Mouse (Mus musculus) layer of hippocampus, adult 11-12 months (tissue): Measurements from ENCODE around the gene Cerk.
A peak's percentile ranks its signal among the peaks of the same experiment; 100 is the strongest.

Source experiments
- DNase-seq: peaks from one replicate; pipeline ENCODE4 v3.0.0; 2022; ENCODE audit warnings: low spot score

Cerk gene

GRCm38 (mm10) chr15:86160906-86161305 lies 25.0 kb downstream of the Cerk start:
- no peak for DNase-seq

- no peak for DNase-seq
Measured at GRCm38 (mm10) chr15:86159719-86160118, 26.2 kb downstream of the Cerk start.

DNA sequence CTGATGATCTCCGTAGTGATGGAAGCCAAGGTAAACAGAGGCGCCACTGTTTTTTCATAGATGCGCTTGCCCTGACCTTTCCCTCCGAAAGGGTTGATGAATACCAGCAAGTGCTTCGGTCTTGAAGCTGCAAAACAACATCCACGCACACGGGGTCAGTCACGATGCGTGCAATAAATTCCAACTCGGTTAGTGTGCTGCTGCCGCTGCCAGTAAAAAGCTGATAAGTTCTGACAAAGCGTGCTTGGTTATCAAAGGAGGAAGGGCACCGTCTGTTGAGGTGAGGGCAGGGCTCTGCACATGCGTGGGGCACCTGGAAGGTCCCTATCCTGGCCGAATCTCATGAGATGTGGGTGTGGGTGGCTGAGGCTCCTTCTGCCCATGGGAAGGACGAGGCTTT lies 26.8 kb downstream of the Cerk start:
- no peak for DNase-seq

DNA sequence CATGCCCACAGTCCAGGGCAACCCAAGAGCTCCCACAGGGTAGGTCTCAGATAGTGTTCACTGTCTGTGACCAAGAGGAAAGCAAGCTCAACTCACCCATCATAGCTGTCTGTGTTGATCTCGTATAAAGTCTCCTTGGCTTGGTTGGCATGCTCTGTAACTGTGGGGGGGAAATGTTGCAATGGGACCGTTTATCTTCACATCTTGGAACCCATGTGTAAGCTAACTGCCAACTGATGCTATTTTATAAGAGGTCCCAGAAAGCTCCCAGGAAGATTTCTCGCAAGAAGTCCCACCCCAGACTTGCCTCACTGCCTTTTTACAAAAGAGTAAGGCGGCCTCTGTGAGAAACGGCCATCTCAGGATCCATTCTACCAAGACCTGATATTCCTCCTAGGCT lies 29.4 kb downstream of the Cerk start:
- no peak for DNase-seq

- DNase-seq = no peak
Measured at GRCm38 (mm10) chr15:86153481-86153960, 32.4 kb downstream of the Cerk start.

DNA sequence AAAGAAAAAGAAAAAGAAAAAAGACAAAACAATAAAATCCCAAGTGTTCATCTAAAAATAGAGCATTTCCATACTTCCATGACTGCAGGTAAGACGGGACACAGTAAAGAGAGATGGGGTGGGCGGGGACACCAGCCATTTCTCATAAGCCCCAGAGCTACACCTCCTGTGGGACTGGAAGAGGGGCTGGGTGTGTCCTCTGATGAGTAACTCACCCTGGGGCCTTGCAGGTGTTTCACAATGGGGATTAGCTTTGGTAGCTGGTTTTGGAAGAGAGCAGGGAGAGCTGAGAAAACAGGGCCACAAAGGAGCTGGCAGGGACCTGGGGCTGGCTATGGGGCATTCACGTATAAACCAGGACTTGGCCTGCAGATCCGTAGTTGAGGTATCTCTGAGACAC lies 35.3 kb downstream of the Cerk start:
- no peak for DNase-seq

- DNase-seq = no peak
Measured at GRCm38 (mm10) chr15:86146922-86147321, 39.0 kb downstream of the Cerk start.

DNA sequence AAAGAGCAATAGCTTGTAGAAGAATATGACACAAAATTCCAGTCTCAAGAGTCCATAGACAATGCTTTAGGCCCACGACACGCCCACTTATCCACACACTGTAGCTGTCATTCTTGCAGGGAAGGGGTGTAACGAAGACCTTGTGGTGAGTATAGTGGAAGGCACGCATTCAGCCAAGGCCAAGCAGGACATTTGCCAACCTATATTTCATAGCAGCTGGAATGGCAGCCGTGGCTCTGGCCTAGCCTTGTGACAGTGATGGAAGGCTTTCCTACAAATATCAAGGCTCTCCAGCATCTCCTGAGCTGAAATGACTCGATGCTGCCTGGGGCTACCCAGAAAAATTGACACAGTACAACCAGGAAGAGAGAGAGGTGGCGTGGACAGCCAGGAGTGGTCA lies 40.9 kb downstream of the Cerk start:
- no peak for DNase-seq

- no peak for DNase-seq
Measured at GRCm38 (mm10) chr15:86144577-86144976, 41.4 kb downstream of the Cerk start.

DNA sequence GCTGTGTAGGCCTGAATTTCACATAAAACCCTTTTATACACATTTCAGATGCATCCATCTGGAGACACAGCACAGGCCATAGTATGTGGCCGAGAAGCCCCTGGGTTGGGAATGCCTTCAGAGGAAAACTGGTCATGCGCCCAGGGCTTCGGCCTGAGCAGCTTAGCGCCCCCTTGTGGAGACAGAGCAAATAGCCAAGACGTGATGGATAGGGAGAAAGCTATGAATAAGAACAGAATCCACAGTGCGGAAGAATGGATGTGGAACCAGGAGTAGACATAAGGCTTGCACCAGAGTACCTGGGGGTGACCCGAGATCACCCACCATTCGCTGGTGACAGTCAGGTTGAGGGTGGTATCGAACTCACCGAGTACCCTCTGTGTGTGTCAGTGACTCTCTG lies 45.6 kb downstream of the Cerk start:
- DNase-seq = peak; percentile 56

DNA sequence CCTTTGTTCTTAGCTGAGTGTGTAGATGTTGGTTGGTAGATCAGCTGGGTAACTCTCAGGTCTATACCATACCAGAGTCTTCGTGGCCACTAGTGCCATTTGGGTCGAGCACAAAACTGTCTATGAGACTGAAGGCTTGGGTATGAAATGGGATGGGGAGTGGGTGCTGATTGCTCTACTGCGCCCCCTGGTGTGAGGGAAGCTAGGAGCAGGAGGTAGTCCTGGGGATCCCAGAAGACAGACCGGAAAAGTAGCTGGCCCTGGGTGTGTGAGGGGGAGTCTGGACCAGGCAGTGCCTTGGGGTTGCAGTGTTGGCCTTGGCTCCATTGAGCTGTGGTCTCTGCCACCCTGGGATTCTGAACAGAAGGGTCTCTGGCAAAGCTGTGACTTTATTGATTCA lies 48.3 kb downstream of the Cerk start:
- no peak for DNase-seq

GRCm38 (mm10) chr15:86134941-86135783 lies 50.8 kb downstream of the Cerk start:
- DNase-seq = peak; percentile 85

- DNase-seq = no peak
Measured at GRCm38 (mm10) chr15:86130657-86131056, 55.3 kb downstream of the Cerk start.

GRCm38 (mm10) chr15:86129036-86129435 lies 56.9 kb downstream of the Cerk start:
- DNase-seq = no peak

- DNase-seq = peak; percentile 76
Measured at GRCm38 (mm10) chr15:86124359-86124758, 61.6 kb downstream of the Cerk start.

DNA sequence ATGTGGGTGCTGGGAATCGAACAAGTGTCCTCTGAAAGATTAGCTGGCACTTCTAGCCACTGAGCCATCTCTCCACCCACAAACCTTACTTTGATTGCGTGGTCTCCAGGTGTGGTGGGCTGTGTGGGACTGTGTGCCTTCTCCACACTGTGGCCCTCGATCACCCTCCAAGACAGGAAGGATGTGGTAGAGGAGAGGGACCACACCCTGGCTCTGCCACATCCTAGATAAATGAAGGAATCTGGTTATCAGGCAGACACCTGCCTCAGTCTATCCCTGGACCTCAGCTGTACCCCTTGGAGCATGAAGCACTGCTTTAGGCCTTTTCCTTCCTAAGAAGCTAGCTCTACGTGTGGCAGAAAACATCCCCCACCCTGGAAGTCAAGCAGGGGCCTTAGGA lies 62.5 kb downstream of the Cerk start:
- DNase-seq = no peak

- DNase-seq = no peak
Measured at GRCm38 (mm10) chr15:86122261-86122949, 63.5 kb downstream of the Cerk start.

DNA sequence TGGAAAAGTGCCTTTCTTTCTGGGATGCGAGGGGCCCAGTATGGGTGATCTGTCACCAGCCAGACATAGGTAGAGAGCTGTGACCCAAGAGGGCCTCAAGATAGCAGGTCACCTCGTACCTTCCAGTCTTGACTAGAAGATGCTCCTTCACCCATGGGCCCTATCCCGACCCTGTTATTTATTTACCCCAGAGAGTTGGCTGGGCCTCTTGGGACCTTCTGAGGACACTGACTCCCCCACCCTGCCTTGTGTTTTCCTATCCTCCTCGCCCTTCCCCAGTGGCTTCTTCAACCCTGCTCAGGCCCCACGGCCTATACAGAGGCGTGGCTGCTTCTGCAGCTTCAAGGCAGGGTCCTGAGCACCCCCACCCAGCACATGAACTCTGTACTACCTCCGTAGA lies 66.8 kb downstream of the Cerk start:
- DNase-seq = no peak

- no peak for DNase-seq
Measured at GRCm38 (mm10) chr15:86117115-86118100, 68.5 kb downstream of the Cerk start.

DNA sequence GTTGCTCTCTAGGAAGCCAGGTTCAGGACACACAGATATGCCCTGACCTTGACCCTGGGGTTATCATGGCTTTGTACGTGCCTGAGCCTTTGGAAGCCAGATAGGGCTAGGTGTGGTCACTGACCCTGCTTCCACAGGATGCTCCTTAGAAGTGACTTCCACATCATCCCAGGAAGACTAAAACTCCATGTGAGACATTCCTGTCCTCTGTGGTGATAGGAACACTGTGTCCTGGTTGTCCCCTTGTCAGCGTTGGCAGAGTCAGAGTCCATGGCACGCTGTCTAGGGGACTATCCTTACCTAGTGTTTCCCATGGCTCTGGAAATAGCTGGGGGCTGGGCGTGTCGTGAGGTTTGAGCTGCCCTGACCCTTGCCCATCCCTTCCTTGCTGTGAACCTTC lies 69.5 kb downstream of the Cerk start:
- no peak for DNase-seq

- no peak for DNase-seq
Measured at GRCm38 (mm10) chr15:86113342-86113710, 72.6 kb downstream of the Cerk start.

DNA sequence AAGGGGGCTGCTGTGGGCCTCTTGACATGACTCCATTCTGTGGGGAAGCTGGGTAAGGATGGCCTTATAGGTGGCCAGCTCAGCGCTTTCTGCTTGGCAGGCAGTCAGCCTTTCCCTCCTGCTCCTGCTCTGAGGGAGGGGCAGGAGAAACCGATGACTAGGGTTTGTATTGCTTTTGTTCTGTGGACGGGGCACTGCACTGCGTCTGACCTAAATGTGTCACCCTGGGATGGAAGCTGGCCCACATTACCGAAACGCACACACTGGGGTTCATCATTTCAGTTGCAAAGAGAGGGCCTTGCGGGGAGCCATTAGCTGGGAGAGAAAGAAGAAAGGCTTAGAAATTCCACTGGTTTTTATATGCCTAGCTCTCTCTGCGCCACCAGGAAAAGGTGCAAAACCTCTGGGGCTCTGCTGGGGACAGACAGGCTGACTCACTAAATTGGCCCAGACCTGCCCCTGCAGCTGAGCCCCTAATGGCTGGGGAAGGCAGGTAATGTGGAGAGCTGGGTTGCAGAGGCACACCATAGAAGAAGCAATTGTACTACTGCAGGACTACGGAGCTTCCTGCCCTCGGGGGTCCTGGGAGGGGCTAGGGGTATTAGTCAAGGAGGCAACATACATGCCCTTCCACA lies 73.1 kb downstream of the Cerk start:
- no peak for DNase-seq
